Mouse (Mus musculus): Measurements from ENCODE around the gene Tnik.

GRCm38 (mm10) chr3:28467148-28467754, 204.2 kb downstream of the Tnik start:
- TF ChIP-seq CTCF (IDR thresholded peaks at IDR 0.05; ENCODE audit: insufficient read depth, low read depth, low read length) (no peak), POLR2A (IDR thresholded peaks at IDR 0.05; ENCODE audit: insufficient read depth, low read depth, low read length) (no peak)

Measured in olfactory bulb, adult 2 months (tissue).